In the genomic region with DNA sequence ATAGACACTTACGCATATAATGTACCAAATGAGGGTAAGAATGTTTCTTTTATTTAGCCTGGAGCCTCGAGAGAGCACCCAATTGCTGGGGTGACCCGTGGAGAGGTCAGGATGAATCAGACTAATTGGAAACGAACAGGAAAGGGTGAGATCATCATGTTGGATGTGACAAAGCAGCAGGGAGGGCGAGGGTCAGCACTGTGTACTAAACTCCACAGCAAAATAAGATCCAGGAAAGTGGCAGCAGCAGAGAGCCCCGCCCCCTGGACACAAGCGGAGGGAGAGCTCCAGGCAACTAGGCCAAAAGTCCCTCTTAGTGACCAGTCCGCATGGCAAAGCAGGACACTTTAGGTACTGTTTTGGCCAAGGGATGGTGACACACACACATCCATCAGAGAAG, we compare ENCODE assay signal across 8 mouse cellular contexts. TPM values are rescaled to one million over a fixed set of nuclear protein-coding genes. Genes with fewer than 3 reads are reported as not detected.
A peak's percentile ranks its signal among the peaks of the same experiment; 100 is the strongest.
DNase-seq lines count a peak whose midpoint lies in the region; ATAC-seq and TF ChIP-seq lines count a peak whose summit lies in the region.

No protein-coding gene starts in this region.

- H3K4me2 ChIP-seq in midbrain, embryonic 14.5 days (ENCODE audit: low read length): no peak overlapping the region
- no peak overlapping the region for H3K4me2 ChIP-seq in stomach, embryonic 16.5 days (ENCODE audit: low read depth, low read length)
- H3K4me2 ChIP-seq in hindbrain, embryonic 12.5 days (replicated peaks): no peak overlapping the region
- no peak overlapping the region for H3K4me2 ChIP-seq in midbrain, embryonic 15.5 days

- no peak for TF ChIP-seq CTCF in thymus, adult 2 months (IDR thresholded peaks at IDR 0.05; ENCODE audit: borderline replicate concordance, control insufficient read depth, extremely low read depth, insufficient read depth, low read length, poor library complexity)

- H3K9ac ChIP-seq in midbrain, embryonic 14.5 days (replicated peaks; ENCODE audit: low read length): no peak overlapping the region
- no peak overlapping the region for H3K9ac ChIP-seq in stomach, embryonic 16.5 days (ENCODE audit: low read length)
- no peak overlapping the region for H3K9ac ChIP-seq in hindbrain, embryonic 12.5 days
- no peak overlapping the region for H3K9ac ChIP-seq in midbrain, embryonic 15.5 days

- TF ChIP-seq POLR2A in thymus, adult 2 months (IDR thresholded peaks at IDR 0.05; ENCODE audit: control insufficient read depth, extremely low read depth, insufficient read depth, low read length, poor library complexity): no peak

- no peak for ATAC-seq in midbrain, embryonic 14.5 days (ENCODE audit: low FRiP score, low TSS enrichment)
- ATAC-seq in stomach, embryonic 16.5 days (ENCODE audit: insufficient read depth, low FRiP score): no peak
- no peak for ATAC-seq in hindbrain, embryonic 12.5 days (ENCODE audit: low FRiP score)
- no peak for ATAC-seq in midbrain, embryonic 15.5 days (replicated peaks)

- no peaks in the 10 kb centered on the region for H3K9me3 ChIP-seq in midbrain, embryonic 10.5 days (replicated peaks)
- H3K9me3 ChIP-seq in midbrain, embryonic 14.5 days (ENCODE audit: control insufficient read depth, low read length): no peaks in the 10 kb centered on the region
- H3K9me3 ChIP-seq in stomach, embryonic 16.5 days (replicated peaks; ENCODE audit: control insufficient read depth, low read length): no peaks in the 10 kb centered on the region
- H3K9me3 ChIP-seq in hindbrain, embryonic 12.5 days (replicated peaks): no peaks in the 10 kb centered on the region
- no peaks in the 10 kb centered on the region for H3K9me3 ChIP-seq in midbrain, embryonic 15.5 days

- H3K4me3 ChIP-seq in midbrain, embryonic 10.5 days: no peak overlapping the region
- no peak overlapping the region for H3K4me3 ChIP-seq in midbrain, embryonic 14.5 days (replicated peaks; ENCODE audit: low read depth, low read length)
- H3K4me3 ChIP-seq in stomach, embryonic 16.5 days (replicated peaks; ENCODE audit: low read length): no peak overlapping the region
- H3K4me3 ChIP-seq in thymus, adult 2 months (ENCODE audit: control insufficient read depth, insufficient read depth, low read length): no peak overlapping the region
- H3K4me3 ChIP-seq in hindbrain, embryonic 12.5 days: no peak overlapping the region
- H3K4me3 ChIP-seq in midbrain, embryonic 15.5 days: no peak overlapping the region

- H3K27me3 ChIP-seq in midbrain, embryonic 10.5 days (ENCODE audit: low read depth, poor library complexity, severe bottlenecking): no peaks in the 10 kb centered on the region
- no peaks in the 10 kb centered on the region for H3K27me3 ChIP-seq in midbrain, embryonic 14.5 days (ENCODE audit: control insufficient read depth, insufficient read depth, low read length)
- H3K27me3 ChIP-seq in stomach, embryonic 16.5 days (ENCODE audit: control insufficient read depth, insufficient read depth, low read length): no peaks in the 10 kb centered on the region
- no peaks in the 10 kb centered on the region for H3K27me3 ChIP-seq in thymus, adult 2 months (ENCODE audit: control insufficient read depth, insufficient read depth, low read length)
- no peaks in the 10 kb centered on the region for H3K27me3 ChIP-seq in hindbrain, embryonic 12.5 days
- no peaks in the 10 kb centered on the region for H3K27me3 ChIP-seq in midbrain, embryonic 15.5 days (replicated peaks)

- H3K36me3 ChIP-seq in midbrain, embryonic 10.5 days: no peaks in the 10 kb centered on the region
- H3K36me3 ChIP-seq in midbrain, embryonic 14.5 days (ENCODE audit: control insufficient read depth, insufficient read depth, low read length): no peaks in the 10 kb centered on the region
- no peaks in the 10 kb centered on the region for H3K36me3 ChIP-seq in stomach, embryonic 16.5 days (ENCODE audit: control insufficient read depth, insufficient read depth, low read length)
- no peaks in the 10 kb centered on the region for H3K36me3 ChIP-seq in thymus, adult 2 months (ENCODE audit: control insufficient read depth, insufficient read depth, low read length)
- H3K36me3 ChIP-seq in hindbrain, embryonic 12.5 days: no peaks in the 10 kb centered on the region
- no peaks in the 10 kb centered on the region for H3K36me3 ChIP-seq in midbrain, embryonic 15.5 days (replicated peaks)

- H3K4me1 ChIP-seq in midbrain, embryonic 10.5 days: peaks cover 39% of the 10 kb centered on the region
- H3K4me1 ChIP-seq in midbrain, embryonic 14.5 days (ENCODE audit: control insufficient read depth, insufficient read depth, low read length): peaks cover 15% of the 10 kb centered on the region; the same call in 1 of the 2 replicates
- H3K4me1 ChIP-seq in stomach, embryonic 16.5 days (ENCODE audit: control insufficient read depth, insufficient read depth, low read length): peaks cover 24% of the 10 kb centered on the region
- H3K4me1 ChIP-seq in thymus, adult 2 months (replicated peaks; ENCODE audit: control insufficient read depth, insufficient read depth, low read length): peaks cover 20% of the 10 kb centered on the region
- H3K4me1 ChIP-seq in hindbrain, embryonic 12.5 days: peaks cover 41% of the 10 kb centered on the region
- H3K4me1 ChIP-seq in midbrain, embryonic 15.5 days: peaks cover 6% of the 10 kb centered on the region

- DNase-seq in midbrain, embryonic 10.5 days (ENCODE audit: low spot score): no peak
- DNase-seq in midbrain, embryonic 14.5 days: no peak
- peak; percentile 60 to 75 for DNase-seq in adrenal gland, postnatal 36 days
- DNase-seq in kidney, postnatal 14 days: peak; percentile 70
- DNase-seq in thymus, adult 2 months: no peak

- peak overlapping the region; percentile 33; the same call in 1 of the 2 replicates for H3K27ac ChIP-seq in midbrain, embryonic 10.5 days (replicated peaks)
- no peak overlapping the region for H3K27ac ChIP-seq in midbrain, embryonic 14.5 days (replicated peaks; ENCODE audit: low read depth, low read length)
- H3K27ac ChIP-seq in stomach, embryonic 16.5 days (ENCODE audit: low read length): peak overlapping the region; percentile 13; the same call in 1 of the 2 replicates
- no peak overlapping the region for H3K27ac ChIP-seq in thymus, adult 2 months (ENCODE audit: control insufficient read depth, insufficient read depth, low read length)
- H3K27ac ChIP-seq in hindbrain, embryonic 12.5 days: no peak overlapping the region
- H3K27ac ChIP-seq in midbrain, embryonic 15.5 days: no peak overlapping the region

- 72% methylated on average over 8 of the region's 8 CpGs for WGBS in midbrain, embryonic 10.5 days
- WGBS in midbrain, embryonic 14.5 days: 76% methylated on average over 8 of the region's 8 CpGs
- WGBS in stomach, embryonic 16.5 days: 34% methylated on average over 8 of the region's 8 CpGs
- 92% methylated on average over 8 of the region's 8 CpGs for WGBS in thymus, adult 2 months
- 60% methylated on average over 8 of the region's 8 CpGs for WGBS in hindbrain, embryonic 12.5 days
- 73% methylated on average over 8 of the region's 8 CpGs for WGBS in midbrain, embryonic 15.5 days

RNA-seq across cellular contexts. Expression of a gene that starts 18.4 kb away (rescaled TPM):
- polyA plus RNA-seq in midbrain, embryonic 10.5 days (2016; fragmentation: Nextera tagmentation; extraction: Ambion mirVana): 9.2 TPM in 2 replicates
- 15.3 and 19.3 TPM in 2 replicates for polyA plus RNA-seq in midbrain, embryonic 14.5 days (2014; fragmentation: Nextera tagmentation; extraction: Ambion mirVana)
- total RNA-seq in adrenal gland, postnatal 36 days (2021): 100 to 1,000 TPM; 124 to 127 TPM
- 18.4 and 20.2 TPM in 2 replicates for polyA plus RNA-seq in stomach, embryonic 16.5 days (2015; fragmentation: Nextera tagmentation; extraction: Ambion mirVana)
- 36.8 and 42.3 TPM in 2 replicates for polyA plus RNA-seq in thymus, adult 2 months (2012; rRNA removed)
- 16.5 and 18.9 TPM in 2 replicates for polyA plus RNA-seq in hindbrain, embryonic 12.5 days (2016; fragmentation: Nextera tagmentation; extraction: Ambion mirVana)
- polyA plus RNA-seq in midbrain, embryonic 15.5 days (2015; fragmentation: Nextera tagmentation; extraction: Ambion mirVana): 22.9 and 25.5 TPM in 2 replicates

Comparison
In these comparisons a context has a peak if more than half of its experiments do, and no peak if none do; other contexts are left out.
1. H3K27ac ChIP-seq: peak in midbrain, embryonic 10.5 days (single experiment) and stomach, embryonic 16.5 days (single experiment); none in midbrain, embryonic 14.5 days (single experiment), thymus, adult 2 months (single experiment), hindbrain, embryonic 12.5 days (single experiment) and midbrain, embryonic 15.5 days (single experiment).
2. DNase-seq: peak in adrenal gland, postnatal 36 days (2 of 2) and kidney, postnatal 14 days (single experiment); none in midbrain, embryonic 10.5 days (single experiment), midbrain, embryonic 14.5 days (single experiment) and thymus, adult 2 months (single experiment).